Mouse (Mus musculus): Measurements from ENCODE around the gene Iqcf3. TPM values are rescaled to one million over a fixed set of nuclear protein-coding genes. Genes with fewer than 3 reads are reported as not detected.

Iqcf3 gene
- polyA plus RNA-seq, 1 experiment from 2014 or later = not detected

DNA sequence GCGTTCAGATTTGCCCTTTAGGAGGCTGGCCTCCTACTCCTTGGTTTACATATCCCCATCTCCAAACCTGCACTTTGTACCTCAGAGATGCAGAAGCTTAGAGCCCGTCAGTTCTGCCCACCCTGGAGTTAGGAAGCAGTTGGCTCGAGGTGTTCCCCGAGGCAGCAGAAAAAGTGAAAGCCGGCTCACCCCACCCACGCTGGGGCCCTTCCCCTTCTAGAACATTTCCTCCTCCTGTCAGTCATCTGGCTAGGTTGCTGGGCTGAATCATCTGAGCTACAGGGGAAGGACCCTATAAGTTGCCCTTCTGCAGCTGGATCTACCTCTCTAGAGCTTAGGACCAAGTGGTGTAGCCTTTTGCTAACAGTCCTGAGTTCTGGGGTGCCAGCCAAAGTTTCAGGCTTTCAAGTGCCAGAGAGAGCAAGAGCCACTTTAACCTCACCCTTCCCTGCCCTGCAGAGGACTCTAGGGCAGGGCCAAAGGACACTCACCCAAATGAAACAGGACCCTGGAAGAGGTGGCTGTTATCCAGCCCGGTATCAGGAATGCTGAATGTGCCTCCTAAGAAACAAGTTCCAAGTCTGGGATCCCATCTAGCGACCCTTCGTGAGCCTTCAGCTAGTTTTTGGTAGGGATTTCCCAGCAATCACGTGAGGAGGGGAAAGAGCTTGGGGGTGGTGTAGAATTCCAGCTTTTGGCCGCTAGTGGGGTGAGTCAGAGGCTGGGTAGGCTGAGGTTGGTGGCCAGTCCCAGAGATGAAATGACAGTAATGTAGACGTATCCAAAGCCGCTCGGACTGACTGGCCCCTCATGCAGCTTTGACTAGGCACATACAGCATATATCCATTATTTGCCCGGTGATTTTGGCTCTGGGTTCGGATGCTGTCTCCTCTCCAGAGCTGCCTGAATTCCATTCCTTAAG is 85.2 kb downstream of the Iqcf3 start:
- Histone ChIP-seq H3K9me3 (no peaks in the 10 kb centered on the region), H3K4me2 (peak overlapping the region; percentile 26), H3K4me3 (0 out of 2 replicates have a peak overlapping the region, but pooled peaks have one; percentile 0), H3K9ac (peak overlapping the region; percentile 28), H3K27ac (replicated peaks) (peak overlapping the region; percentile 18; the same call in 1 of the 2 replicates), H3K36me3 (peaks cover 14% of the 10 kb centered on the region), H3K4me1 (replicated peaks) (peaks cover 46% of the 10 kb centered on the region), H3K27me3 (no peaks in the 10 kb centered on the region)
- ATAC-seq (ENCODE audit: low read depth) = peak; percentile 46
- 37% methylated on average over 16 of the region's 16 CpGs for WGBS

DNA sequence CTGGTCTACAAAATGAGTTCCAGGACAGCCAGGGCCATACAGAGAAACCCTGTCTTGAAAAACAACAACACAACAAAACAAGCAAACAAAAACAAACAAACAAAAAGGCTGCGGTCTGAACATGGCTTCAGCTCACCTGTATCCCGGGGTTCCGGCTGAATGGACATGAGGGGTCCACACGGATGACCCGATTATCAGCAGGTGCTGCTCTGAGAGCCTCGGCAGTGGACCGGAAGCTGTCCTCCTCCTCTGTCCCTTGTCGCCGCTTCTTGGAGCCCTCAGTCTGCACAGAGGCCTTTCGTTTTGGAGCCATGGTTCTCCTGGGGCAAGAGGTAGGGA is 85.8 kb downstream of the Iqcf3 start, which contains the start of gene Rrp9:
Gene Rrp9, plus strand, starts transcription at position 301 of the 339 bp plus-strand sequence.
- 91% methylated on average over 10 of the region's 10 CpGs for WGBS
- ATAC-seq (ENCODE audit: low read depth) = no peak
- Histone ChIP-seq H3K4me1 (replicated peaks) (peaks cover 46% of the 10 kb centered on the region), H3K9ac (peak within 1 kb of the TSS; percentile 49), H3K4me3 (0 out of 2 replicates have a peak within 1 kb of the TSS, but pooled peaks have one; percentile 0), H3K27me3 (no peaks in the 10 kb centered on the region), H3K9me3 (no peaks in the 10 kb centered on the region), H3K27ac (replicated peaks) (peak within 1 kb of the TSS; percentile 18; the same call in 1 of the 2 replicates), H3K4me2 (peak within 1 kb of the TSS; percentile 26), H3K36me3 (peaks cover 8% of the 10 kb centered on the region)

DNA sequence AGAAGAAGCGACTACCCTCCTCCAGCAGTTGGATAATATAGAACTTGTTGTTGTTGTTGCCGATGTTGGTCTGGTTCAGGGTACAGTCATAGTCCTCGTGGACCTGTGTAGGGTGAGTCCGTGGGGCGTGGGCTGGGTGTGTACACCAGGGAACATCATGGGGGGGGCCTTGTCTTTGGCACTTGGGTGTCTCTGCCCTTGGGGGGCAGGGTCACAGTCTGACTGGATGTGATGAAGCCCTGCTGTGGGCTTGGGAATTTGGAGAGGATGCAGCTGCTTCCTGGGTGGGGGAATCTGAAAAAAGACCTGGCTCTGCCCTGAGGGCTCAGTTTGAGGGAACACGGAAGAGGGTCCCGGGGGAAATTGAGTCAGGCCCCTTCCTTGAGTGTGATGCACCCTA is 86.4 kb downstream of the Iqcf3 start:
- peaks cover 46% of the 10 kb centered on the region for H3K4me1 ChIP-seq (replicated peaks)
- H3K4me3 ChIP-seq = no peak overlapping the region
- peak overlapping the region; percentile 49; the same call in 1 of the 2 replicates for H3K9ac ChIP-seq
- ATAC-seq (ENCODE audit: low read depth) = no peak
- no peak overlapping the region for H3K4me2 ChIP-seq
- peaks cover 5% of the 10 kb centered on the region; the same call in 1 of the 2 replicates for H3K36me3 ChIP-seq
- H3K27ac ChIP-seq (replicated peaks) = no peak overlapping the region
- no peaks in the 10 kb centered on the region for H3K9me3 ChIP-seq
- no peaks in the 10 kb centered on the region for H3K27me3 ChIP-seq
- 65% methylated on average over 7 of the region's 7 CpGs for WGBS

DNA sequence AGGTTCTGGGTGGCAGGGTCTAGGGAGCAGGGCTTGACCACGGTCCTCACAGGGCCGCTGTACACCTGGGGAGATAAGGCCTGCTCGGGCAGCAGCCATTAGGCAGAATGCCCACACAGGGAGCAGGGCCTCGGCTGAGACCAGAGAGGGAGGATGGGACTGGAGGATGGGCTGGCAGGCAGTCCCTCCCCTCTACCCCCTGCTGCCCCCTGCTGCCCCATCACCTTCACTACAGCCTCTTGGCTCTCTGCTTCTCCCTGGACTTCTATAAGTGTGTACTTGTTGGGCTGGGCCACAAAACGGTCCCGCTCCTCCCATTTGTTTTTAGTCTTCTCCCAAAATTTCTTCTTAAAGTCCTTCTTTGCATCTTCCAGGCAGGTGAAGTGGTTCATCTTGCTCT is 87.0 kb downstream of the Iqcf3 start:
- 8% methylated on average over 6 of the region's 6 CpGs for WGBS
- Histone ChIP-seq H3K27ac (replicated peaks) (no peak overlapping the region), H3K4me2 (0 out of 2 replicates have a peak overlapping the region, but pooled peaks have one; percentile 13), H3K9ac (peak overlapping the region; percentile 49; the same call in 1 of the 2 replicates), H3K4me3 (no peak overlapping the region), H3K9me3 (no peaks in the 10 kb centered on the region), H3K4me1 (replicated peaks) (peaks cover 46% of the 10 kb centered on the region), H3K36me3 (peaks cover 2% of the 10 kb centered on the region; the same call in 1 of the 2 replicates), H3K27me3 (no peaks in the 10 kb centered on the region)
- no peak for ATAC-seq (ENCODE audit: low read depth)

DNA sequence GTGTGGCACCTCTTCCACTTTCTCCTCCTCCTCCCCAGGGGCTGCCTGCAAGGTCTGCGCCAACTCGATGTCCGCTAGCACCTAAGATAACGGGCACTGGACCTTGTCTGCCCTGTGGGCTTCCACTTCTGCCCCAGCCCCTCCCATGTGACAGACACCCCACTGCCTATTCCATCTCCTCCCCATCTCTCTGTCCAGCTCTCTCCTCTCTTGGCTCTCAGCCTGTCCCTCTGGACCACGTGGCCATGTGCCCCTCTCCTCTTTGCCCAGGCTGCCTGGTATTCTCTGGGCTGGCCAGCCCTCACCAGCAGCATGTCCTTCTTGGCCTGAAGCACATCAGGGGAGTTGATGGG is 87.7 kb downstream of the Iqcf3 start:
- Histone ChIP-seq H3K27ac (replicated peaks) (no peak overlapping the region), H3K4me2 (no peak overlapping the region), H3K9ac (no peak overlapping the region), H3K27me3 (no peaks in the 10 kb centered on the region), H3K9me3 (no peaks in the 10 kb centered on the region), H3K4me1 (replicated peaks) (peaks cover 42% of the 10 kb centered on the region), H3K36me3 (no peaks in the 10 kb centered on the region), H3K4me3 (no peak overlapping the region)
- 78% methylated on average over 5 of the region's 5 CpGs for WGBS
- no peak for ATAC-seq (ENCODE audit: low read depth)

DNA sequence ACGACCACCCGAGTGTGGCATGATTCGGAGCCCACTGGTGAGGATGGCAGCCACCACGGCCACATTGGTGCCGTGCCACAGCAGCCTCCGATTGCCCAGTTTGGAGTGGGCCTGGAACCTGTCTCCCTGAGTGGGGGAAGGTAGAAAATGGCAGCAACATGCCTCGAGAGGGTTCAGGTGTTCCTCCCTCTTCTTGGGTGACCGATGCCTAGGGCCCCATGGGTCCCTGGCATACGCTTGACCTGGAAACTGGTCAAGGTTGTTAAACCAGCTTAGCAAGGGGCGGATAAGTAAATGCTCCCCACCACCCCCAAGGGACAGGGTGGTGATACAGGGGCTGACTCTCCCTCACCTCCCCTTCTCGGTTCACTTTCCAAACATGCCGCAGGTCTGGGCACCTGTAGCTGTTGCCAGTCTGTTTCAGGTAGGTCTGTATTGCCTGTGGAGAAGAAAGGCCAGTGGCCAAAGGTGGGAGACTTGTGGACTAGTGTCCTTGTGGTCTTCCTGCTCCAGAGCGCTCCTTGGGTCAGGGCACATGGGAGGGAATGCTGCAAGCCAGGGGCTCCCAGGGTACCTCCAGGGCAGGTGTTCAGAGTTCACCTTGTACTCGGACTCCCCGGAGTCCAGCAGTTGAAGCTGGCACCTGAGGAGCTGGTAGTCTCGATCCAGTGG is 88.2 kb downstream of the Iqcf3 start:
- H3K27me3 ChIP-seq = no peaks in the 10 kb centered on the region
- no peak overlapping the region for H3K4me2 ChIP-seq
- H3K36me3 ChIP-seq = no peaks in the 10 kb centered on the region
- H3K9ac ChIP-seq = no peak overlapping the region
- 93% methylated on average over 16 of the region's 16 CpGs for WGBS
- H3K9me3 ChIP-seq = no peaks in the 10 kb centered on the region
- no peak overlapping the region for H3K27ac ChIP-seq (replicated peaks)
- no peak for ATAC-seq (ENCODE audit: low read depth)
- peaks cover 37% of the 10 kb centered on the region for H3K4me1 ChIP-seq (replicated peaks)
- H3K4me3 ChIP-seq = no peak overlapping the region

DNA sequence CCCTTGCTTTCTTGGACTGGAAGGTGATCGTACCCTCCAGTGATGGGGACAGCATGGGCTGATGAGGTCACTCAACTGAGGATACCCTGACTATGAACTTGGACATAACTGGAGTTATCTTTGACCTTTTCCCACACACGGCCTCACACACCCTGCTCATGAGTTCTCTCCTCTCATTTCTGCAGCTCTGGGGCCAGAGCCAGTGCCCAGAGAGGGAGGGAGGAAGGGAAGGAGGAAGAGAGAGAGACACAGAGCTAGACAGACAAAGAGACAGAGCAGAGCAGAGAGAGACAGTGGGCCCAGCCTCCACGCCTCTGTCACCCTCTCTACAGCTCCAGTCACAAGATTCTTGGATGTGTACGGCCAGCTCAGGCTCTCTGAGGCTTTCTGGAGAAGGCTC is 89.1 kb downstream of the Iqcf3 start:
- peaks cover 28% of the 10 kb centered on the region for H3K4me1 ChIP-seq (replicated peaks)
- no peak overlapping the region for H3K27ac ChIP-seq (replicated peaks)
- 69% methylated on average over 4 of the region's 4 CpGs for WGBS
- H3K27me3 ChIP-seq = no peaks in the 10 kb centered on the region
- no peak overlapping the region for H3K9ac ChIP-seq
- H3K4me2 ChIP-seq = no peak overlapping the region
- H3K36me3 ChIP-seq = no peaks in the 10 kb centered on the region
- no peak for ATAC-seq (ENCODE audit: low read depth)
- no peak overlapping the region for H3K4me3 ChIP-seq
- H3K9me3 ChIP-seq = no peaks in the 10 kb centered on the region

DNA sequence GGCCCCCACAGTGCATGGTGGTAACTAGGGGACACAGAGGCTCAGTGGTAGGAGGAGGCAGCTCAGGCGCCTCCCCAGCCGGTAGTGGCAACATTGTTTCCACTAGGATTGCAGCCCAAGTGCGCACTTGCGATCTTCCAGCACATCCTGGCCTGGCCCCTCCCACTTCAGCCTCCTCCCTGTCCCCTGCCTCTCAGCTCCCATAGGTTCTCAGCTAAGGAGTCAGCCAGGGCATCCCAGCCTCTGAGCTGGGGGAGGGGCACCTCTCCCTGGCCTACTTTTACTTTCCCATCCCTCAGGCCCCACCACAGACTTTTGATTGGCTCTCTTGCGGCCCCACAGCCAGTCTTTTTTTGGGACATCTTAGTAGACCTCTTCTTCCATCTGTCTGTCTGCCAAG is 89.5 kb downstream of the Iqcf3 start:
- H3K27ac ChIP-seq (replicated peaks) = no peak overlapping the region
- no peaks in the 10 kb centered on the region for H3K27me3 ChIP-seq
- WGBS = 12% methylated on average over 5 of the region's 5 CpGs
- no peak for ATAC-seq (ENCODE audit: low read depth)
- no peak overlapping the region for H3K9ac ChIP-seq
- no peak overlapping the region for H3K4me3 ChIP-seq
- H3K36me3 ChIP-seq = no peaks in the 10 kb centered on the region
- H3K9me3 ChIP-seq = no peaks in the 10 kb centered on the region
- no peak overlapping the region for H3K4me2 ChIP-seq
- peaks cover 28% of the 10 kb centered on the region for H3K4me1 ChIP-seq (replicated peaks)

DNA sequence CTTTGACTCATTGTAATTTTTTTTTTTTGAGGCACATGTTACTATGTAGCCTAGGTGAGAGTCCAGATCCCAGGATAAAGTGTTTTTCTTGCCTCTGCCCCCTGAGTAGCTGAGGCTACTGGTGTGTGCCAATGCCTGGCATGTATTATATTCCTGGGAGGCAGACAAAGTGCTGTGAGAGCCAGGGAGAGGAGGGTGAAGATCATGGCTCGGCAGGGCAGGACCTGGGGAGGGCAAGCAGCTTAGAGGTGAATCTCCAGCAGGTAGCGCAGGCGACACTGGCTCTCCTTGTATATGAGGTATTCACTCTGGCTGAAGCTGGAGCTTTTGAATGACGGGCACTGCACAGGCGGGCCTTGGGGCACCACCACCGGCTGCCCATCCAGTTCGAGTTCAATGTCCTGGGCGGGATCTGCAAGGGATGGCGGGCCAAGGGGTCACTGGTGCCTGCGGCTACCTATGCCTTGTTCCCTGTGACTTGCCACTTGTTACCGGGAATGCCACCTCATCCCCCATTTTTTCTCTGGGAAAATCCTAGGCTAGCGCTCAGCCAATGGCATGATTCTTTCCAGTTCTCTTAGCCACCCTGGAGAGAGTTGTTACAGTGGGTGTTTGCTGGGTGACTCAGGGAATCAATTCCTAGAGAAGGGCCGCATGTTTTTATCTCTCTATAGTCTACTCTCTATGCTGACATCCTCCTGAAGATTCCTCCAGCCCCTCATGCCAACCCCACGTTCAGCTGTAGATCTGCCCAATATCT is 90.3 kb downstream of the Iqcf3 start:
- 72% methylated on average over 14 of the region's 14 CpGs for WGBS
- H3K4me3 ChIP-seq = no peak overlapping the region
- H3K4me2 ChIP-seq = no peak overlapping the region

DNA sequence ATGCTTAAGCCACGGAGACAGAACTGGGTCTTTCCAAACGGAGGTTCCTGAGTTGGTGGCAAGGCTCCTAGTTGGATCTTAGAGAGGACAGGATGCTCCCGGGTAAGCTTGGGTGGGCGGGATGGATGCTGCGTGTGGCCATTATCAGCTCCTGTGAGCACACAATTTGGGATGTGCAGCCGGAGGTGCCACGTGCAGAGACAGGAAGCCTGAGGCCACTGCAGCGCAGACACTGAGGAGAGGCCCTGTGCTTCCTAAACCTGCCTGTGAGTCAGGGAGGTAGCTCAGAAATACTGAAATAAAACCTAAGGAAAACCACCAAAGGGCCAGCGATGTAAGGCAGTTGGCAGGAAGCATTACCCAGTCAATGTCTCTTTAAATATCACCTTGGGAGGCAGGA is 91.7 kb downstream of the Iqcf3 start:
- ATAC-seq (ENCODE audit: low read depth) = no peak
- H3K4me1 ChIP-seq (replicated peaks) = peaks cover 31% of the 10 kb centered on the region
- H3K4me3 ChIP-seq = no peak overlapping the region
- 71% methylated on average over 9 of the region's 9 CpGs for WGBS
- H3K27me3 ChIP-seq = no peaks in the 10 kb centered on the region
- H3K4me2 ChIP-seq = no peak overlapping the region
- H3K9me3 ChIP-seq = no peaks in the 10 kb centered on the region
- H3K36me3 ChIP-seq = no peaks in the 10 kb centered on the region
- H3K9ac ChIP-seq = no peak overlapping the region
- H3K27ac ChIP-seq (replicated peaks) = no peak overlapping the region

More for the DNA sequence above, 90.3 kb downstream of the Iqcf3 start:
- H3K4me1 ChIP-seq (replicated peaks) = peaks cover 22% of the 10 kb centered on the region
- H3K9ac ChIP-seq = 0 out of 2 replicates have a peak overlapping the region, but pooled peaks have one; percentile 17
- H3K27ac ChIP-seq (replicated peaks) = no peak overlapping the region
- no peak for ATAC-seq (ENCODE audit: low read depth)
- H3K27me3 ChIP-seq = no peaks in the 10 kb centered on the region
- H3K36me3 ChIP-seq = no peaks in the 10 kb centered on the region
- H3K9me3 ChIP-seq = no peaks in the 10 kb centered on the region

DNA sequence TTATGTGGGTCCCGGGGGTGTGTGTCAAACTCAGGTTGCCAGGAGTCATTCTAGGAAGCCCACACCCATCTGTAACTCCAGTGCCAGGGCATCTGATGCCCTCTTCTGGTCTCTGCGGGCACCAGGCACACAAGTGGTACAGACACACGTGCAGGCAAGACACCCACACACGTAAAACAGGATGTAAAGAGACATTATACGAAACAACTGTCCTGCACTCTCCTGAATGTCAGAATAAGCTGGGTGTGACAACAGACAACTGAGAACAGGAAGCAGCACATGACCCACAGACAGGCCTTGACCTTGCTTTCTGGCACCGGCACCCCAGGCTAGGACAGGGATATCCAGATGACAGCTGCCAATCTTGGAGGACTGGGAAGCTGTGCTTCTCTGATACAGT is 92.1 kb downstream of the Iqcf3 start:
- no peaks in the 10 kb centered on the region for H3K9me3 ChIP-seq
- H3K4me1 ChIP-seq (replicated peaks) = peaks cover 31% of the 10 kb centered on the region
- no peak overlapping the region for H3K4me2 ChIP-seq
- H3K9ac ChIP-seq = no peak overlapping the region
- no peak for ATAC-seq (ENCODE audit: low read depth)
- no peak overlapping the region for H3K4me3 ChIP-seq
- no peaks in the 10 kb centered on the region for H3K27me3 ChIP-seq
- no peak overlapping the region for H3K27ac ChIP-seq (replicated peaks)
- 74% methylated on average over 6 of the region's 6 CpGs for WGBS
- H3K36me3 ChIP-seq = 0 out of 2 replicates have a peak, but pooled peaks cover 2% of the 10 kb centered on the region

All from neural tube, embryonic 13.5 days (tissue).